Mouse (Mus musculus) frontal cortex, adult 2 months (tissue): ENCODE measurements at regions not wholly inside any gene's neighbourhood (a gene's known extent, or its start where the extent isn't known, plus 50 kb on each side); places are given as distances from the start of the nearest gene placed in this dataset.

Source experiments
- DNase-seq, 2 experiments: peaks; one replicate each; pipeline ENCODE4 v3.0.0; 2022; ENCODE audit warnings: low spot score in 1 of 2; ENCODE audit errors: extremely low spot score in 1 of 2

DNA sequence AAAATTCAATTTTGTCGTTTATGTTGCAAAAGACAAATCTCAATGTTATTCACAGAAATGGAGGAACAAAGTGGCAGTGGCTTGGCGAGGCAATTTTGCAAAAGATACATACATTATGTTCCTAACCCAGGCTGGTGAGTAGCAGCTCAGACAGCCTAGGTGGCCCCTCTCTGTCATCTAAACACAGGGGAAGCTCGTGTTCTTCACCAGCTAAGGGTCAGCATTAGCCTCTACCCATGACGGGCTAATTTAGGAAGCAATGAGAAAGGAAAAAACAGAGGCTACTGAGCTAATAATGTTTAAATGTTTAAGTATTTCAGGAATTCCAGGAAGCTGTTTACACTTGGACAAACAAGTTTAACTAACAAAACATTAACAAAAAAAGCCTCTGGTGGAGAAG is 64.9 kb upstream of the Gnai1 start:
- no peak for DNase-seq

DNA sequence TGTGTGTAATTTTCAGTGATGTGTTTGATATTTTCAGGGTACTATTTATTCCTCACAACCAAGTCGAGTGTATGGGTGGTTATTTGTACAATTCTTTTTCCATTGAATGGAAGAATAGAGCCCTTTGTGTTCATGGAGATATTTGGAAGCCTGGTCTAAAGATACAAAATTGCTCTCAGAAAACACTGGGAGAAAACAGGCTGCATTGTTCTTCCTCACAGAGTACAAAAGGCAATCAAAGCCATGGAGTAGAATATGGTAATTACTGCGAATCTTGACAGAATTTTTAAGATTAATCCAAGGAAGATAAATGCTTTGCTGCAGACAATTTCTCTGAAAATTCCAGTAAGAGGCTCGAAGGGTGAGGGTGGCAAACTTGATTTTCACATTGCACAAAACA is 54.7 kb upstream of the Gnai1 start:
- peak in 1 of 2 experiments; percentile 20 for DNase-seq
